Mouse (Mus musculus) lung, postnatal 0 days (tissue): ENCODE measurements around the gene Slc15a3.

Source experiments
- CTCF ChIP-seq: IDR thresholded peaks from 2 replicates; pipeline ENCODE4 v1.5.1; 2016; ENCODE audit warnings: antibody characterized with exemption, mild to moderate bottlenecking
- EP300 ChIP-seq: IDR thresholded peaks from 2 replicates; pipeline ENCODE4 v1.6.1; 2016; ENCODE audit warnings: antibody characterized with exemption, mild to moderate bottlenecking, control low read depth

- TF ChIP-seq CTCF: no peak
- no peak for TF ChIP-seq EP300
These were observed 3.4 kb downstream of the Slc15a3 start for GRCm38 (mm10) chr19:10842914-10843313.
